Mouse (Mus musculus) layer of hippocampus, postnatal 25 days (tissue): Measurements from ENCODE around the gene Snupn. TPM values are rescaled to one million over a fixed set of nuclear protein-coding genes. Genes with fewer than 3 reads are reported as not detected.
"Not testable (repeated sequence)": the region's sequence is repeated elsewhere in the genome, so short reads cannot be mapped to it uniquely, and the experiment has no call there.

Experiments
- DNase-seq, 2 experiments: peaks; one replicate each; pipeline ENCODE4 v3.0.0; 2022; ENCODE audit warnings: mixed read lengths in 2 of 2, low spot score in 1 of 2; ENCODE audit errors: extremely low spot score in 1 of 2
- total RNA-seq, 2 experiments: library from RNA; stranded (reverse); gene quantifications; 2 replicates each; pipeline ENCODE4 v1.2.3; 2021

The Snupn gene
- total RNA-seq, 2 experiments from 2014 or later: 16.1 to 16.3 TPM

DNA sequence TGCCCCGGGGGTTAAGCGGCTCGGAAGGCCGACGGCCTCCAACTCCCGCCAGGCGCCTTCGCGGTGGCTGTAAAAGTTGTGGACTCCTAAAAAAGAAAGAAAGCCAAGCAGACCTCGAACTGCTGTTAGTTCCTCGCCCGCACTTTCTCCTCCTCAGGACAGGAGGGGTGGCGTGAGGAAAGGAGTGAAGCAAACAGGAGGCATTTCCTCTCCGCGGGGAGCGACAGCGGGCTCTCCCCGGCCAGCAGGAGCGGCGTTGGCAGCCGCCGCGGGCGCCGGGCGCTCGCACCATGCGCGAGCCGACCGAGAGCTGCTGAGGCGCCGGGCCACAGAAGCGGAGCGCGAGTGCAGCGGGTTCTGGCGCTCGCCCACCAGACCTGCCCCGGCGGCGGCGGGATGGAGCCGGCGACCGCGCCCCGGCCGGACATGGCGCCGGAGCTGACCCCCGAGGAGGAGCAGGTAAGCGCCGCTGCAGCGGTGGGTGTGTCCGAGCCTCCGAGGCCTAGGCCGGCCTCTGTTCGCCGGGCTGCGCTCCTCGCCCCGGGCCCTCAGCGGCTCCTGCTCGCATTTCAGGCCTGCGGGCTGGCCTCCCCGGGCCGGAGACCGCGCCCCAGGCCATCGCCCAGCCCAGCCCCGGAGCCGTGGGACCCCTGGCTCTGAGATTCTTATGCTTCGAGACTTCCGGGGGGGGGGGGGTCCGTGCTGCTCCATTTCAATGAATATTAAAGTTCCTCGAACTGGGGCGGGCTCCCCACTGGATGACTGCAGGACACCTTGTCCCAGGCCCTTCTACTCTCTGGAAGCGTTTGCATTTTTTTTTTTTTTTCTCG, 44.7 kb downstream of the Snupn start:
- peak in 1 of 2 experiments; percentile 40 for DNase-seq

DNA sequence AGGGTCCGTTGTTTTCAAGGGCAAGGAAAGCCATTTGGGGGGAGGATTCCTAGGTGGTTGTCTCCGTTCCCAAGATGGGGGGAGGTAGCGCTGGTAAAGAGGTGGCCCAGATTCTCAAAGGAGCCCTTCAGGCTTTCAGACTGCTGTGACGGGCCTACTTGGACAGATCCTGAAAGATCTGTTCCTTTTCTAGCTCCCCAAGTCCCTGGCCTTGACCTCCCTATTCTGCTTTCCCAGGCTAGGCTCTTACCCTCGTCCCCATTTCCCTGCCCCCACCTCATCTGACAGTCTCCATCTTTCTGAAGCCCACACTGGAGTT, 45.3 kb downstream of the Snupn start:
- peak; percentile 20 to 23 for DNase-seq

DNA sequence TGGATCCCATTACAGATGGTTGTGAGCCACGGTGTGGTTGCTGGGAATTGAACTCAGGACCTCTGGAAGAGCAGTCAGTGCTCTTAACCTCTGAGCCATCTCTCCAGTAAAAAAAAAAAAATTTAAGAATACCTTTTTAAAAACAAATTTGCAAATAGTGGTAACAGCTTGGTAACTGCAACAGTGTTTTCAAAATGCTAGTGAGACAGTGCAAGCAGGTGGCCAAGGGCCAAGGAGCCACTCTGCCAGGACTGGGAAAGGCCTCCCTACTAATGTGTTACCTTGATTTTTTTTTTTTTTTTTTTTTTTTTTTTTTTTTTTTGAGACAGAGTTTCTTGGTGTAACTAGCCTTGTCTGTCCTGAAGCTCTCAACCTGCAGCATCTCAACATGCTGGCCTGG, 46.5 kb downstream of the Snupn start:
- not testable (repeated sequence) for DNase-seq

DNA sequence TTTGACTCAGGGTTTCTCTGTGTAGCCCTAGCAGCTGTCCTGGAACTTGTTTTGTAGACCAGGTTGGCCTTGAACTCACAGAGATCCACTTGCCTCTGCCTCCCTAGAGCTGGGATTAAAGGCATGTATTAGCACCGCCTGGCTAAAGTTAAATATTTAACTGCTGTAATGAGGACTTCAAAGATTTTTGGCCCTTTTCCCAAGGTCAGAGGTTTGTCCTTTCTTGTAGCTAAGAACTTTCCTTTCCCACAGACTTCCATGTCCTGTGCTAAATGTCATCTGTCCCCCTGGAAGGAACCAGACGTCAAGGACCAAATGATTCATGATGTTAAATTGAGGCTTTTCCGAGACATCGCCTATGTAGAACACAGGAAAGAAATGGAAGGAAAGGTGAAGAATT, 52.3 kb downstream of the Snupn start:
- DNase-seq: no peak

DNA sequence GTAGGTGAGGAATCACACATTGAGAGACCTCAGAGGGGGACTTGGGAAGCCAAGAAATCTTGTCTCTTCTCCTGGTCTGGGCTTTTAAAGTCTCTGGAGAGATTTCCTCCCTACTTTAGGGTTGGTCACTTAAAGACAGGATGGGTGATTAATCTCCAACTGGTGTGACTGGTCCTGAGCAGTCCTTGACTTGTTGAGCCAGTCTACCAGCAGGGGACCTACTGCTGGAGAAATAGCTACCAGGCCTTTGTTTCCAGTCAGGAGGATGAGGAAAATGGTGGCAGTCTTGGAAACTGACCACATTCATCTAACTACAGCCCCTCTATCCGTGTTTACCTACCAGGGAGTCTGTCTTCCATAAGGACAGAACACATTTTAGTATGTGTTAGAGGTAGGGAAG, 61.7 kb downstream of the Snupn start:
- no peak for DNase-seq

DNA sequence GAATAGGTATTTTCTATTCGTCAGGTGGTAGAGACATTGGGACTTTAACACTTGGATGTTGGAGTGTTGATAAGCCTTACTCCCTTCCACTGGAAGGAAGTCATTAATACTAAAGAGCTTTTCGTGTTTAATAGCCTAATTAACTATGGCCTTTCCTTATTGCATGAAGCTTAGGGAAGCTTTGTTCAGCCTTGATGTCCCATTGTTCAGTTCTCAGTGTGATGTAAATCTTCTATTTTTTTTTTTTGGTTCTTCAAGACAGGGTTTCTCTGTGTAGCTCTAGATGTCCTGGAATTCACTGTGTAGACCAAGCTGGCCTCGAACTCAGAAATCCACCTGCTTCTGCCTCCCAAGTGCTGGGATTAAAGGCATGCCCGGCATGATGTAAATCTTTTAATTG, 62.2 kb downstream of the Snupn start:
- no peak for DNase-seq

DNA sequence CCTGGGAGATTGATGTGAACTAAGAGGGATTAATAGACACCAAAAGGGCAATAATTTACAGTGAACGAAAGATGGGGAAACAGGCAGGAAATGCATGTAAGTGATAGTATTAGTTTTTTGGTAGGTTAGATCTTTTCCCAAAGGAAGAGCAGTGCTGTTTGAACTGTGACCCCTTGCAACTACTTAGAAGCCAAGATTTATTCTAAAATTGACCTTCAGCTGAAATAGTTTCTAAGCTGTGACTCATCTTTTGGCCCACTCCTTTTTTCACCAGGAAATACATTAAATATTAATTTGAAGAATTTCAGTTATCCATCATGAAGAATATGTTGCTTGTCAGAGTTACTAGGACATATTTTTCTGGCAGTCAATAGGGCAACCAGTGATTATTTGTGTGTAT, 63.1 kb downstream of the Snupn start:
- no peak for DNase-seq

DNA sequence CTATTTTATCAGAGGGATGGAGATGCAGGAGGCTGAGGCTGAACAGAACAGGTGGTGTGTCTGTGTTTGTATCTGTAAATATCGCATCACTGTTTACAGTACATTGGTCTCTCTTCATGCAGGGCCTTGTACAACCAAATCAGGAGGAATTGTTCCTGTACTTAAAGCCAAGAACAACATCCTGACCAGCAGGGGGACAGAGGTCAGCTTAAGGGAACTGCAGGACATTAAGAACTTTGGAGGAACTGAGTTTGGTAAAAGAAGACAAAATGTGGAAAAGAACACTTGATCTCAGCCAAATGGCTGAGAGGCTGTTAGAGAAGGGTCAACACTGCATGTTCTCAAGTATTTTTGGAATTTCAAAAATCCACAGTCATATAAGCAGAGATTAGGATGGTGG, 64.1 kb downstream of the Snupn start:
- no peak for DNase-seq

DNA sequence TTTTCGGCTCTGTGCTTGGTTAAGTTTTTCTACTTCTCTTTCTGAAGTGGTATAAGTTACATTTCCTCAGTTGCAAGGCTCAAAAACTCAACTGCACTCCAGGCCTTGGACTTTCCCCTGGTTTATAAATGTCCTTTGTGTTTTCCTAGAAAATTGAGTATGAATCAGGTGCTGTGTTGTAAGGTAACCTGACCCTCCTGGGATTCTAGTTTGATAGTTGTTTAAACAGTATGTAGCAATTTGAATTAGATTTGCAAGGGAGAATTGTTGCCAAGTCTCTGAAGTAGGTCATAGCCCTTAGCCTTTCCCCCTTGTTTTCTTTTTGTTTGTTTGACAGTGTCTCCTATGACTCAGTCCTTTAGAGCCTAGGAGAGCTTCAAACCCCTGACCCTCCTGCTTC, 67.0 kb downstream of the Snupn start:
- no peak for DNase-seq

DNA sequence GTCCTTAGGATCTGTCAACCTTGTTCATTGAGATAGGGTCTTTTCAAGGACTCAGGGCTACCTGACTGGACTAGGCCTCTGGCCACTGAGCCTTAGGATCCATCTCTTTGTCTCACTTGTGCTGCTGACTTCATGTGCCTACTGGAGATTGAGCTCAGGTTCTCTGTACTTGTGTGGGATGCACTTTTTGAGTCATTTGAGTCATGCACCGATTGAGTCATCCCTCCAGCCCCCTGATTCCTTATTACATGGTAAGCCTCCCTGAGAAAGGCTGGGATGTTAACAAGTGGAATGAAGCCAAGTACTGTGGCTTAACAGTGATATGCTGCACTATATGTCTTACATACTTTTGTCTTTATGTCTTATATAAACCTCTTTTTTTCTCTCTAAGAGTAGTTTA, 81.1 kb downstream of the Snupn start:
- no peak for DNase-seq

Other genes with a start within 250 kb of the Snupn start
- 100 to 1,000 TPM; 263 to 279 TPM for gene Lingo1, start 154.4 kb upstream of the Snupn start, total RNA-seq
- gene Odf3l1, start 86.2 kb upstream of the Snupn start, total RNA-seq: not detected
- 10 to 100 TPM; 19.9 to 25.1 TPM for gene Cspg4, start 85.8 kb upstream of the Snupn start, total RNA-seq
- 1 to 10 TPM; 8.1 to 8.4 TPM for gene Snx33, start 22.5 kb upstream of the Snupn start, total RNA-seq
- 10 to 100 TPM; 47.8 to 59.3 TPM for gene Imp3, start 13.4 kb upstream of the Snupn start, total RNA-seq
- gene Ptpn9, start 44.0 kb downstream of the Snupn start, total RNA-seq: 10 to 100 TPM; 29.2 to 30.9 TPM
- 10 to 100 TPM; 32.5 to 38.8 TPM for gene Sin3a, start 121.2 kb downstream of the Snupn start, total RNA-seq
- 100 to 1,000 TPM; 109 to 160 TPM for gene Man2c1, start 179.8 kb downstream of the Snupn start, total RNA-seq
- 1 to 10 TPM; 8.8 to 9.3 TPM for gene Neil1, start 197.4 kb downstream of the Snupn start, total RNA-seq
- 10 to 100 TPM; 87.2 to 89.9 TPM for gene Commd4, start 207.5 kb downstream of the Snupn start, total RNA-seq